Mouse (Mus musculus) adrenal gland, postnatal 0 days (tissue): ENCODE measurements around the gene Ptx4. TPM values are rescaled to one million over a fixed set of nuclear protein-coding genes. Genes with fewer than 3 reads are reported as not detected.

Source experiments
- polyA plus RNA-seq: library from polyadenylated mRNA; unstranded; fragments of >200 nt; fragmentation: Nextera tagmentation; extraction: Ambion mirVana; gene quantifications from 2 replicates; pipeline ENCODE4 v1.2.1, GENCODE M21; 2015

The Ptx4 gene
- polyA plus RNA-seq, result 0.17 and 0.25 TPM in 2 replicates

DNA sequence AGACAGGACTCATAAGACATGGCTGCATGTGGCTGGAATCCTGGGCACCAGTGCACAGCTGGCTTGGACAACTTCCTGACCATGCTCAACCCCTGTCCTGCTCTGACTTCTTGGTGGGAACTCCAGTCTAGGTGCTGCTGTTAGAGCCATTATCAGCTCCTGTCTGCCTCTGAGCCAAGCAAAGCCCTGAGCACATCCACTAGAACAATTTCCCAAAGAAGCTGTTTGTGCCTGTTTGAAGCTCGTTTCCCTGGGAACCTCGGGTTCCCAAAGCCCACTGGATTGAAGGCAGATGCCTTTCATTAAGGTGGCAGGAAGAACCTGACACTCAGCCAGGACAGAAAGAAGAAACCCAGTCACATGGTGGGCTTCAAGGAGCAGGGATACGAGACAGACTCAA, at the start of gene Ptx4:
Gene Ptx4 (plus strand): TSS at position 355 of the 400 bp plus-strand sequence.

DNA sequence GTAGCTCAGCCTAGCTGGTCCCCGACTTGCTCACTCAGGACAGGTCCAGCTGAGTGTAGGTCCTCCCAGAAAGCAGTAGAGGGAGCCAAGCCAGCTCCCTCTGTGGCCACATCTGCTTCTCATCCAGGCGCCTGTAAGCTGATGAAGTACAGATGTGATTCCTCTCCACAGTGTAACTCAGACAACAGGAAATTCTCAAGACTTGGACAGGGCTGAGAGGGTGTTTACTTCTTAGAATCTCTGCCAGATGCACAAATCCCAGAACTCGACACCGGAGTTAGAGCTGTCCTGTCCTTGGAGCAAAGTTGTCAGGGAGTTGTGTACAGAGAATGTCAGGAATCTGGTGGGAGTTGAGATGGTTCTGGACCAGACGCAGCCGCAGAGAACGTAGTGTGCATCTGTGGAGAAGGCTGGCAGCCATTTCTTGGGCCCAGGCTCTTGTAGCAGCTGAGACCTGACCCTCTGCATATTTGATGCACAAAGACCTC, 37.1 kb upstream of the Ptx4 start, which contains the start of gene Tmem204:
Gene Tmem204 (minus strand): TSS at position 148 of the 488 bp plus-strand sequence.

DNA sequence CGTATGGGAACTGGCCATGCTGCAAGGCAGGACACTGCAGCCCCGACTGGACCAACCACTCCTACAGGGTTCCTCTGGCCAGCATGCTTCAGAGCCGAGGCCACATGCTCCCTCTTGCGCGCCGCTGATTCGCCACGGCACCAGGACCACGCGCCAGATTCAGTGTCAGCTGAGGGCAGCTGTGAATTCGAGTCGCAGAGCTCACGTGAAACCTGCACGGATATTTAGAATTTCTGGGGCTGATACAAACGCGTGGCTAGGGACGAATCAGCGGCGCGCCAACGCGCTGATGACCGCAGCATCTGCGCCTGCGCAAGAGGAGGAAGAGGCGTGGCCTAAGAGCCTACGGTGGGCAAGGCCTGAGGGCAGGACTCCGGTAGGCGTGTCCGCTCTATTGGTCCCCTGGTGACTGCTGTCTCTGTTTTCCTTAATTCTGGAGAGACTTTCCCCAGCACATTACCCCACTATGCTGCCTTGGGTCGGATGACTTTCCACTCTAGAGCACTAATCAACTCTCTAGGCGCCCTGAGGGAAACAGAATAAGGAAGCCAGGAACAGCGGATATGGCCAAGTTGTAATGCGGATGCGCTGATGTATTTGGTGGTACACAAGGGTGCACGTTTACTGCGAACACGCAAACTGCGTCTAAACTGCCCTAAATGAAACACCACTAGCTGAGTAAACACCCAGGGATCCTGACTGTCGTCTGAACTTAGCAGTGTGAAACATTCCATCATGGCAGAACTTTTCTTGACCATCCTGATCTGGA, 4.7 kb upstream of the Ptx4 start, which contains the start of gene Telo2:
Gene Telo2 (minus strand): TSS at position 304 of the 769 bp plus-strand sequence.

DNA sequence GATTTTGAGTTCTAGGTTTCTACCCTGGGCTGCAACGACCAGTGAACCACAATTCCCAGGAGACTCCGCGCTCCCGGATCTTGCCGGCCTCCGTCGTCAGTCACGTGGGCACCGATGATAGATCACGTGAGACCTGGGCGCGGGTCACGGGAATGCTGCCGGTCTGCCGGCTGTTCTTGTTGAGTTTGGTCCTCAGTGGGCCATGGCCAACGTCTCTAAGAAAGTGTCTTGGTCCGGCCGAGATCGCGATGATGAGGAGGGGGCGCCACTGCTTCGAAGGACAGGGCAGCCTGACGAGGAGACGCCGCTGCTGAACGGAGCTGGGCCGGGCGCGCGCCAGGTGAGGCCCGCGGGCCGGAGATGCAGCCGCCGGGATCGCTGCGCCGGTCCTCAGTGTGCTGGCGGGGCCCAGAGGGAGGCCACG, 12.7 kb downstream of the Ptx4 start, which contains the start of gene Clcn7:
Gene Clcn7 (plus strand): TSS at position 117 of the 424 bp plus-strand sequence.

DNA sequence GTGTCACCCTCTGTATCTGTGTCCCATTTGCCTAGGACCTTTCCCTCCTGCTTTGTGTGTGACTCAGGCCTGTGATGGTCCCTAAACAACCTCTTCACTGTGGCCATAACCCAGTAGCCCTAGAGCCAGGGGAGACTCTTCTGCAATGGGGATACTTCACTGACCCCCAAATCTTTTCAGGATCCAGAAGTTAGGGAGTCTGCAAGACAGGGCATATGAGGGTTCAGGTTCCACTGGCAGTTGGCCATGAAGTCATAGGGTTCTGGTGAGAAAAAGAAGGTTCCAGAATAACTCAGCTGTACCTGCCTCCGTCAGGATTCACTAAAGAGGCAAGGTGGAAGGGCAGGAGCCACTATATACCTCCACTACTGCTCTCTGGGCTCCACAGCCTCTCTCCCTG, 41.6 kb downstream of the Ptx4 start, which contains the start of gene Ccdc154:
Gene Ccdc154 (plus strand): TSS at position 301 of the 400 bp plus-strand sequence.

Other genes starting within 250 kb of the Ptx4 start
- gene Nubp2, start 234.4 kb upstream of the Ptx4 start, polyA plus RNA-seq, result 47.2 and 66.1 TPM in 2 replicates
- gene Spsb3, start 234.1 kb upstream of the Ptx4 start, polyA plus RNA-seq, result 35.1 and 41.0 TPM in 2 replicates
- 23.7 and 39.5 TPM in 2 replicates for gene Eme2, start 225.7 kb upstream of the Ptx4 start, polyA plus RNA-seq
- 124 and 213 TPM in 2 replicates for gene Mrps34, start 225.6 kb upstream of the Ptx4 start, polyA plus RNA-seq
- gene Nme3, start 224.3 kb upstream of the Ptx4 start, polyA plus RNA-seq, result 122 and 135 TPM in 2 replicates
- 22.8 and 25.6 TPM in 2 replicates for gene Mapk8ip3, start 183.8 kb upstream of the Ptx4 start, polyA plus RNA-seq
- 40.1 and 42.0 TPM in 2 replicates for gene Jpt2, start 160.1 kb upstream of the Ptx4 start, polyA plus RNA-seq
- 4.4 and 4.6 TPM in 2 replicates for gene Cramp1l, start 105.0 kb upstream of the Ptx4 start, polyA plus RNA-seq
- gene Ift140, start 104.7 kb upstream of the Ptx4 start, polyA plus RNA-seq, result 9.8 and 14.3 TPM in 2 replicates
- 47.0 and 48.5 TPM in 2 replicates for gene Tmem204, start 37.2 kb upstream of the Ptx4 start, polyA plus RNA-seq
- gene Telo2, start 4.8 kb upstream of the Ptx4 start, polyA plus RNA-seq, result 17.3 and 18.1 TPM in 2 replicates
- 11.8 and 20.7 TPM in 2 replicates for gene Clcn7, start 12.6 kb downstream of the Ptx4 start, polyA plus RNA-seq
- 0.06 TPM in 1 of 2 replicates, not detected in the other for gene Ccdc154, start 41.7 kb downstream of the Ptx4 start, polyA plus RNA-seq
- 0.33 and 0.40 TPM in 2 replicates for gene Gm38655, start 54.7 kb downstream of the Ptx4 start, polyA plus RNA-seq
- 34.5 and 37.5 TPM in 2 replicates for gene BC003965, start 63.8 kb downstream of the Ptx4 start, polyA plus RNA-seq
- 6.8 and 7.2 TPM in 2 replicates for gene Unkl, start 67.6 kb downstream of the Ptx4 start, polyA plus RNA-seq
- gene Gnptg, start 119.4 kb downstream of the Ptx4 start, polyA plus RNA-seq, result 69.2 and 75.2 TPM in 2 replicates
- 59.7 and 65.7 TPM in 2 replicates for gene Tsr3, start 119.4 kb downstream of the Ptx4 start, polyA plus RNA-seq
- 7.5 and 11.9 TPM in 2 replicates for gene Baiap3, start 135.6 kb downstream of the Ptx4 start, polyA plus RNA-seq
- gene Ube2i, start 153.9 kb downstream of the Ptx4 start, polyA plus RNA-seq, result 292 and 391 TPM in 2 replicates
- gene Prss34, start 177.6 kb downstream of the Ptx4 start, polyA plus RNA-seq, result 0.44 and 1.4 TPM in 2 replicates
- 0.14 and 0.75 TPM in 2 replicates for gene Prss28, start 187.9 kb downstream of the Ptx4 start, polyA plus RNA-seq
- gene Prss29, start 197.9 kb downstream of the Ptx4 start, polyA plus RNA-seq, result not detected in 2 replicates
- gene Tpsab1, start 224.8 kb downstream of the Ptx4 start, polyA plus RNA-seq, result 1.0 and 2.1 TPM in 2 replicates
- 45.1 and 65.1 TPM in 2 replicates for gene Tpsb2, start 245.5 kb downstream of the Ptx4 start, polyA plus RNA-seq
- 0.68 and 1.3 TPM in 2 replicates for gene Tpsg1, start 248.5 kb downstream of the Ptx4 start, polyA plus RNA-seq